Mouse (Mus musculus) MEL (cell line): ENCODE results near the gene Ctr9. TPM values are rescaled to one million over a fixed set of nuclear protein-coding genes. Genes with fewer than 3 reads are reported as not detected.
A peak's percentile ranks its signal among the peaks of the same experiment; 100 is the strongest.

Experiments
- DNase-seq: peaks from one replicate; pipeline ENCODE4 v3.0.0; 2011; ENCODE audit warnings: low read depth, low spot score
- H3K27ac ChIP-seq: 2 replicates; pipeline ENCODE4 v1.5.1; 2012; ENCODE audit warnings: low read depth, mild to moderate bottlenecking, control low read depth, low read length, moderate library complexity; ENCODE audit not compliant: control insufficient read depth
- H3K27me3 ChIP-seq, 2 experiments: fragments of 150-350 bp in 1 of 2; sonication (generic) in 1 of 2; 2 replicates each; pipeline ENCODE4 v1.6.1; 2012; ENCODE audit warnings: low read length in 2 of 2, mild to moderate bottlenecking in 2 of 2, improper control_type of control experiment in 1 of 2, moderate library complexity in 1 of 2; ENCODE audit not compliant: insufficient read depth in 2 of 2, control insufficient read depth in 1 of 2
- H3K36me3 ChIP-seq, 2 experiments: 2 replicates each; pipeline ENCODE4 v1.6.1; 2012 to 2014; ENCODE audit warnings: low read length in 2 of 2, improper control_type of control experiment in 1 of 2, inconsistent platforms in 1 of 2, mild to moderate bottlenecking in 1 of 2; ENCODE audit not compliant: insufficient read depth in 2 of 2, control insufficient read depth in 1 of 2
- H3K4me1 ChIP-seq, 2 experiments: fragments of 150-350 bp in 1 of 2; sonication (generic) in 1 of 2; 2 replicates each; pipeline ENCODE4 v1.6.1; 2012; ENCODE audit warnings: low read length in 2 of 2, improper control_type of control experiment in 1 of 2, mild to moderate bottlenecking in 1 of 2; ENCODE audit not compliant: insufficient read depth in 2 of 2, control insufficient read depth in 1 of 2
- H3K4me3 ChIP-seq, 2 experiments: fragments of 150-350 bp in 1 of 2; sonication (generic) in 1 of 2; 2 replicates each; pipeline ENCODE4 v1.5.1; 2012; ENCODE audit warnings: low read depth in 2 of 2, low read length in 2 of 2, mild to moderate bottlenecking in 2 of 2, moderate library complexity in 2 of 2, control low read depth in 1 of 2, improper control_type of control experiment in 1 of 2; ENCODE audit not compliant: control insufficient read depth in 1 of 2, insufficient read depth in 1 of 2
- H3K79me2 ChIP-seq: 2 replicates; pipeline ENCODE4 v1.6.1; 2012; ENCODE audit warnings: mild to moderate bottlenecking, low read length, moderate library complexity; ENCODE audit not compliant: control insufficient read depth, poor library complexity, insufficient read depth
- H3K9ac ChIP-seq: 2 replicates; pipeline ENCODE4 v1.6.1; 2012; ENCODE audit warnings: low read depth, mild to moderate bottlenecking, control low read depth, low read length, moderate library complexity; ENCODE audit not compliant: control insufficient read depth, poor library complexity, severe bottlenecking
- H3K9me3 ChIP-seq: fragments of 150-350 bp; sonication (generic); replicated peaks from 2 replicates; pipeline ENCODE4 v1.6.1; 2012; ENCODE audit warnings: mild to moderate bottlenecking, low read length, improper control_type of control experiment, moderate library complexity; ENCODE audit not compliant: insufficient read depth
- BHLHE40 ChIP-seq: IDR thresholded peaks from 2 replicates; pipeline ENCODE4 v1.6.1; 2012; ENCODE audit warnings: low read depth, mild to moderate bottlenecking, inconsistent platforms, low read length, improper control_type of control experiment, borderline replicate concordance
- CHD2 ChIP-seq: IDR thresholded peaks from 2 replicates; pipeline ENCODE4 v1.6.1; 2011; ENCODE audit warnings: low read length, improper control_type of control experiment
- CTCF ChIP-seq, 3 experiments: IDR thresholded peaks in 2 of 3; conservative IDR thresholded peaks in 1 of 3; 2 replicates each; pipeline ENCODE4 v1.5.1; 2011 to 2012; ENCODE audit warnings: low read length in 3 of 3, low read depth in 2 of 3, mild to moderate bottlenecking in 2 of 3, improper control_type of control experiment in 1 of 3, inconsistent platforms in 1 of 3, mixed read lengths in 1 of 3, moderate library complexity in 1 of 3; ENCODE audit not compliant: control insufficient read depth in 1 of 3, insufficient read depth in 1 of 3, poor library complexity in 1 of 3, severe bottlenecking in 1 of 3
- E2F4 ChIP-seq: IDR thresholded peaks from 2 replicates; pipeline ENCODE4 v1.6.1; 2011; ENCODE audit warnings: low read depth, low read length, improper control_type of control experiment, borderline replicate concordance
- ETS1 ChIP-seq: IDR thresholded peaks from 2 replicates; pipeline ENCODE4 v1.6.1; 2012; ENCODE audit warnings: low read depth, mild to moderate bottlenecking, inconsistent platforms, low read length, improper control_type of control experiment, moderate library complexity
- GABPA ChIP-seq: IDR thresholded peaks from 2 replicates; pipeline ENCODE4 v1.6.1; 2012; ENCODE audit warnings: low read depth, mild to moderate bottlenecking, inconsistent platforms, low read length, improper control_type of control experiment, moderate library complexity
- GATA1 ChIP-seq: IDR thresholded peaks from 2 replicates; pipeline ENCODE4 v1.6.1; 2011; ENCODE audit warnings: low read depth, low read length, improper control_type of control experiment
- HCFC1 ChIP-seq: IDR thresholded peaks from 2 replicates; pipeline ENCODE4 v1.6.1; 2012; ENCODE audit warnings: low read depth, mild to moderate bottlenecking, inconsistent platforms, low read length, improper control_type of control experiment, moderate library complexity
- MAZ ChIP-seq: IDR thresholded peaks from 2 replicates; pipeline ENCODE4 v1.6.1; 2012; ENCODE audit warnings: low read depth, mild to moderate bottlenecking, inconsistent platforms, low read length, improper control_type of control experiment
- MEF2A ChIP-seq: IDR thresholded peaks from 2 replicates; pipeline ENCODE4 v1.6.1; 2014; ENCODE audit warnings: low read depth, mild to moderate bottlenecking, inconsistent platforms, low read length, improper control_type of control experiment; ENCODE audit not compliant: poor library complexity, insufficient replicate concordance, severe bottlenecking; ENCODE audit errors: extremely low read depth
- MYB ChIP-seq: IDR thresholded peaks from 2 replicates; pipeline ENCODE4 v1.6.1; 2011; ENCODE audit warnings: mild to moderate bottlenecking, low read depth, low read length, improper control_type of control experiment
- NRF1 ChIP-seq: IDR thresholded peaks from 2 replicates; pipeline ENCODE4 v1.6.1; 2014; ENCODE audit warnings: low read depth, mild to moderate bottlenecking, inconsistent platforms, low read length, improper control_type of control experiment, moderate library complexity; ENCODE audit not compliant: poor library complexity, insufficient read depth, severe bottlenecking
- POLR2AphosphoS2 ChIP-seq: IDR thresholded peaks from 2 replicates; pipeline ENCODE4 v1.6.1; 2011; ENCODE audit warnings: low read length, improper control_type of control experiment
- POLR2AphosphoS5 ChIP-seq: IDR thresholded peaks from 2 replicates; pipeline ENCODE4 v1.6.1; 2012; ENCODE audit warnings: low read depth, borderline replicate concordance, mild to moderate bottlenecking, inconsistent platforms, low read length, moderate library complexity, mixed read lengths
- RAD21 ChIP-seq: IDR thresholded peaks from 2 replicates; pipeline ENCODE4 v1.6.1; 2011; ENCODE audit warnings: mild to moderate bottlenecking, low read depth, low read length, improper control_type of control experiment
- RCOR1 ChIP-seq: IDR thresholded peaks from 2 replicates; pipeline ENCODE4 v1.6.1; 2012; ENCODE audit warnings: low read depth, mild to moderate bottlenecking, inconsistent platforms, low read length, improper control_type of control experiment
- SIN3A ChIP-seq: IDR thresholded peaks from 2 replicates; pipeline ENCODE4 v1.6.1; 2012; ENCODE audit warnings: low read length, improper control_type of control experiment, inconsistent platforms
- SMC3 ChIP-seq: IDR thresholded peaks from 2 replicates; pipeline ENCODE4 v1.6.1; 2011; ENCODE audit warnings: low read depth, low read length, improper control_type of control experiment
- UBTF ChIP-seq: IDR thresholded peaks from 2 replicates; pipeline ENCODE4 v1.6.1; 2012; ENCODE audit warnings: low read depth, mild to moderate bottlenecking, inconsistent platforms, low read length, improper control_type of control experiment, moderate library complexity, borderline replicate concordance; ENCODE audit not compliant: insufficient read depth
- USF2 ChIP-seq, 2 experiments: IDR thresholded peaks; 2 replicates each; pipeline ENCODE4 v1.6.1; 2011 to 2012; ENCODE audit warnings: improper control_type of control experiment in 2 of 2, low read length in 2 of 2, borderline replicate concordance in 1 of 2, inconsistent platforms in 1 of 2, low read depth in 1 of 2, mild to moderate bottlenecking in 1 of 2; ENCODE audit not compliant: insufficient read depth in 1 of 2
- ZC3H11A ChIP-seq: IDR thresholded peaks from 2 replicates; pipeline ENCODE4 v1.6.1; 2012; ENCODE audit warnings: low read depth, mild to moderate bottlenecking, inconsistent platforms, low read length, improper control_type of control experiment
- ZKSCAN1 ChIP-seq: IDR thresholded peaks from 2 replicates; pipeline ENCODE4 v1.6.1; 2012; ENCODE audit warnings: low read depth, mild to moderate bottlenecking, inconsistent platforms, low read length, improper control_type of control experiment, moderate library complexity
- polyA plus RNA-seq, 2 experiments: library from polyadenylated mRNA; stranded (reverse) in 1 of 2; unstranded in 1 of 2; fragments of >175 nt in 1 of 2; fragments of >200 nt in 1 of 2; gene quantifications; 2 replicates each; pipeline versions ENCODE4 v1.2.1 to v1.2.4; 2012; ENCODE audit warnings: low replicate concordance in 2 of 2, low read depth in 1 of 2; ENCODE audit not compliant: insufficient read length in 2 of 2, insufficient read depth in 1 of 2, missing spikeins in 1 of 2
- total RNA-seq: library from RNA; depleted of rRNA; stranded (reverse); fragments of 300-350 nt; gene quantifications from 2 replicates; pipeline ENCODE4 v1.2.3, GENCODE M21; 2012

The Ctr9 gene
- total and polyA plus RNA-seq, 3 experiments = 37.5 to 141 (median 42.8) TPM

GRCm38 (mm10) chr7:110982764-110983163 lies 46.0 kb upstream of the Ctr9 start:
- no peak for TF ChIP-seq UBTF
- TF ChIP-seq GATA1 = 0 out of 2 replicates have a peak, but pooled peaks have one; percentile 9
- TF ChIP-seq E2F4 = no peak
- TF ChIP-seq SMC3 = peak; percentile 96
- TF ChIP-seq RAD21 = peak; percentile 89
- TF ChIP-seq BHLHE40 = no peak
- TF ChIP-seq ZC3H11A = peak; percentile 90
- TF ChIP-seq CTCF (IDR thresholded peaks at IDR 0.05 in 2 of 3, conservative IDR thresholded peaks at IDR 0.05 in 1 of 3; ENCODE audit: control insufficient read depth in 1 of 3, insufficient read depth in 1 of 3, low read depth in 2 of 3, low read length in 3 of 3, poor library complexity in 1 of 3, severe bottlenecking in 1 of 3) = peak; percentile 58 to 88 (median 81)
- TF ChIP-seq POLR2AphosphoS5 = no peak
- no peak for TF ChIP-seq MAZ
- TF ChIP-seq MEF2A = no peak
- peak; percentile 69 for DNase-seq
- no peaks in the 10 kb centered on the region for H3K36me3 ChIP-seq
- H3K9me3 ChIP-seq = no peaks in the 10 kb centered on the region
- H3K4me1 ChIP-seq = peaks cover 0 to 1% of the 10 kb centered on the region in 2 experiments; a peak in 2 of 4 replicates
- no peak overlapping the region for H3K27ac ChIP-seq
- no peak overlapping the region for H3K9ac ChIP-seq
- H3K27me3 ChIP-seq = no peaks in the 10 kb centered on the region
- no peaks in the 10 kb centered on the region for H3K79me2 ChIP-seq
- no peak overlapping the region for H3K4me3 ChIP-seq

- TF ChIP-seq SMC3 (no peak), ZC3H11A (no peak), UBTF (no peak), POLR2AphosphoS2 (no peak), NRF1 (no peak), USF2 (IDR thresholded peaks at IDR 0.05; ENCODE audit: borderline replicate concordance in 1 of 2, insufficient read depth in 1 of 2, low read depth in 1 of 2, low read length in 2 of 2) (no peak), CHD2 (no peak), GABPA (no peak), ETS1 (no peak), ZKSCAN1 (no peak), MYB (no peak), HCFC1 (no peak), RCOR1 (no peak), CTCF (IDR thresholded peaks at IDR 0.05 in 2 of 3, conservative IDR thresholded peaks at IDR 0.05 in 1 of 3; ENCODE audit: control insufficient read depth in 1 of 3, insufficient read depth in 1 of 3, low read depth in 2 of 3, low read length in 3 of 3, poor library complexity in 1 of 3, severe bottlenecking in 1 of 3) (no peak), SIN3A (no peak), E2F4 (no peak)
- DNase-seq = no peak
- H3K9ac ChIP-seq = no peak overlapping the region
Observed at GRCm38 (mm10) chr7:110983621-110984020, 45.1 kb upstream of the Ctr9 start.

More at GRCm38 (mm10) chr7:110983621-110984020, 45.1 kb upstream of the Ctr9 start:
- H3K27me3 ChIP-seq = no peaks in the 10 kb centered on the region
- H3K9me3 ChIP-seq = no peaks in the 10 kb centered on the region
- H3K4me3 ChIP-seq = no peak overlapping the region
- H3K4me1 ChIP-seq = no peaks in the 10 kb centered on the region
- no peaks in the 10 kb centered on the region for H3K79me2 ChIP-seq
- no peaks in the 10 kb centered on the region for H3K36me3 ChIP-seq
- H3K27ac ChIP-seq = no peak overlapping the region
